ENCODE assay signal across 27 mouse cellular contexts in genomic region chr1:154006055-154006454, GRCm38 (mm10).
DNase-seq lines count a peak whose midpoint lies in the region; ATAC-seq and TF ChIP-seq lines count a peak whose summit lies in the region.
"Had no signal": no experiment of that assay in that cellular context is flagged by ENCODE, and none has a peak within 500 bp of the region (broad histone marks: within the 10 kb centered on the region; RNA-seq: fewer than 3 reads in every experiment).

No protein-coding gene starts in this region.

- DNase-seq in layer of hippocampus, adult 9-11 months, result peak; percentile 15
- no peak for DNase-seq in layer of hippocampus, adult 2 months (ENCODE audit: low spot score in 2 of 2)
- DNase-seq: adrenal gland, adult 8-10 months; cerebellum, adult 9-11 months; gastrocnemius, postnatal 36 days; heart, postnatal 14 days; kidney, adult 9 months; kidney, postnatal 14 days; lung, adult 2 months; lung, postnatal 14 days; thymus, adult 18-20 months; thymus, postnatal 36 days had no signal

- TF ChIP-seq CTCF in layer of hippocampus, adult 2 months (conservative IDR thresholded peaks at IDR 0.05), result no peak
- no peak for TF ChIP-seq CTCF in bone marrow macrophage, adult 2 months (IDR thresholded peaks at IDR 0.05; ENCODE audit: low read depth, low read length)

- peak; percentile 67 for ATAC-seq in common myeloid progenitor, adult 5-6 weeks (replicated peaks; ENCODE audit: low read depth, poor library complexity, severe bottlenecking)
- peak; percentile 68 for ATAC-seq in megakaryocyte, adult 5-6 weeks (ENCODE audit: poor library complexity, severe bottlenecking)
- ATAC-seq in intestine, embryonic 16.5 days, result no peak
- no peak for ATAC-seq in hindbrain, embryonic 16.5 days
- ATAC-seq: intestine, embryonic 15.5 days; midbrain, embryonic 16.5 days had no signal

- no peak overlapping the region for H3K4me3 ChIP-seq in layer of hippocampus, adult 2 months
- H3K4me3 ChIP-seq in bone marrow macrophage, adult 2 months (ENCODE audit: insufficient read depth, low read length), result peak overlapping the region; percentile 34
- H3K4me3 ChIP-seq in intestine, embryonic 16.5 days (ENCODE audit: low read length), result no peak overlapping the region
- no peak overlapping the region for H3K4me3 ChIP-seq in hindbrain, embryonic 16.5 days (ENCODE audit: low read length)
- H3K4me3 ChIP-seq: forebrain, embryonic 10.5 days; heart, embryonic 13.5 days; intestine, embryonic 15.5 days; left cerebral cortex, adult 2 months; midbrain, embryonic 10.5 days; myocyte; neural tube, embryonic 13.5 days; stomach, embryonic 15.5 days had no signal

- H3K36me3 ChIP-seq in intestine, embryonic 16.5 days (ENCODE audit: control insufficient read depth, insufficient read depth, low read length), result no peaks in the 10 kb centered on the region
- H3K36me3 ChIP-seq in hindbrain, embryonic 16.5 days (ENCODE audit: control insufficient read depth, insufficient read depth, low read length), result no peaks in the 10 kb centered on the region
- H3K36me3 ChIP-seq: forebrain, embryonic 10.5 days; heart, embryonic 13.5 days; intestine, embryonic 15.5 days; midbrain, embryonic 10.5 days; neural tube, embryonic 13.5 days; stomach, embryonic 15.5 days had no signal

- H3K9me3 ChIP-seq in intestine, embryonic 16.5 days (ENCODE audit: control insufficient read depth, low read length), result no peaks in the 10 kb centered on the region
- no peaks in the 10 kb centered on the region for H3K9me3 ChIP-seq in hindbrain, embryonic 16.5 days (ENCODE audit: control insufficient read depth, low read length)
- H3K9me3 ChIP-seq: forebrain, embryonic 10.5 days; heart, embryonic 13.5 days; intestine, embryonic 15.5 days; midbrain, embryonic 10.5 days; neural tube, embryonic 13.5 days; stomach, embryonic 15.5 days had no signal

- H3K27ac ChIP-seq in layer of hippocampus, adult 2 months, result no peak overlapping the region
- H3K27ac ChIP-seq in bone marrow macrophage, adult 2 months (ENCODE audit: insufficient read depth, low read depth, low read length), result peak overlapping the region; percentile 71
- no peak overlapping the region for H3K27ac ChIP-seq in intestine, embryonic 16.5 days (ENCODE audit: low read length)
- H3K27ac ChIP-seq in hindbrain, embryonic 16.5 days (ENCODE audit: low read depth, low read length), result no peak overlapping the region
- H3K27ac ChIP-seq: forebrain, embryonic 10.5 days; heart, embryonic 13.5 days; hindbrain, embryonic 14.5 days; intestine, embryonic 15.5 days; left cerebral cortex, adult 2 months; midbrain, embryonic 10.5 days; neural tube, embryonic 13.5 days; stomach, embryonic 15.5 days had no signal

- no peak for TF ChIP-seq POLR2A in bone marrow macrophage, adult 2 months (IDR thresholded peaks at IDR 0.05; ENCODE audit: borderline replicate concordance, low read depth, low read length)

- peaks cover 33% of the 10 kb centered on the region for H3K4me1 ChIP-seq in bone marrow macrophage, adult 2 months (ENCODE audit: control insufficient read depth, insufficient read depth, low read length)
- no peaks in the 10 kb centered on the region for H3K4me1 ChIP-seq in intestine, embryonic 16.5 days (ENCODE audit: control insufficient read depth, insufficient read depth, low read length)
- no peaks in the 10 kb centered on the region for H3K4me1 ChIP-seq in hindbrain, embryonic 16.5 days (ENCODE audit: control insufficient read depth, insufficient read depth, low read depth, low read length)
- H3K4me1 ChIP-seq: forebrain, embryonic 10.5 days; intestine, embryonic 15.5 days; midbrain, embryonic 10.5 days; neural tube, embryonic 13.5 days; stomach, embryonic 15.5 days had no signal

- H3K27me3 ChIP-seq in intestine, embryonic 16.5 days (replicated peaks; ENCODE audit: control insufficient read depth, insufficient read depth, low read length), result no peaks in the 10 kb centered on the region
- no peaks in the 10 kb centered on the region for H3K27me3 ChIP-seq in hindbrain, embryonic 16.5 days (replicated peaks; ENCODE audit: control insufficient read depth, insufficient read depth, low read length)
- H3K27me3 ChIP-seq: heart, embryonic 13.5 days; intestine, embryonic 15.5 days; neural tube, embryonic 13.5 days; stomach, embryonic 15.5 days had no signal

- H3K4me2 ChIP-seq in intestine, embryonic 16.5 days (ENCODE audit: low read depth, low read length), result no peak overlapping the region
- H3K4me2 ChIP-seq in hindbrain, embryonic 16.5 days (ENCODE audit: low read length), result no peak overlapping the region
- H3K4me2 ChIP-seq: heart, embryonic 13.5 days; hindbrain, embryonic 14.5 days; intestine, embryonic 15.5 days; neural tube, embryonic 13.5 days; stomach, embryonic 15.5 days had no signal

- no peak overlapping the region for H3K9ac ChIP-seq in intestine, embryonic 16.5 days (ENCODE audit: low read depth, low read length)
- no peak overlapping the region for H3K9ac ChIP-seq in hindbrain, embryonic 16.5 days (ENCODE audit: low read depth, low read length)
- H3K9ac ChIP-seq: heart, embryonic 13.5 days; hindbrain, embryonic 14.5 days; intestine, embryonic 15.5 days; neural tube, embryonic 13.5 days; stomach, embryonic 15.5 days had no signal

- 83% methylated on average over 13 of the region's 13 CpGs for WGBS in intestine, embryonic 16.5 days
- WGBS in hindbrain, embryonic 16.5 days, result 90% methylated on average over 13 of the region's 13 CpGs

Comparison
In these comparisons a context has a peak if more than half of its experiments do, and no peak if none do; other contexts are left out.
1. ATAC-seq: peak in common myeloid progenitor, adult 5-6 weeks (single experiment) and megakaryocyte, adult 5-6 weeks (single experiment); none in intestine, embryonic 16.5 days (single experiment) and hindbrain, embryonic 16.5 days (single experiment).